Mouse (Mus musculus) heart, embryonic 13.5 days (tissue): ENCODE data around the gene Nxpe3. TPM values are rescaled to one million over a fixed set of nuclear protein-coding genes. Genes with fewer than 3 reads are reported as not detected.
"Not testable (repeated sequence)": the region's sequence is repeated elsewhere in the genome, so short reads cannot be mapped to it uniquely, and the experiment has no call there.

Experiments used
- ATAC-seq: fragments of 200-750 bp; cut with Nextera tagmentation; 2 replicates; pipeline ENCODE4 v1.8.0; 2017; ENCODE audit warnings: moderate TSS enrichment; ENCODE audit not compliant: insufficient number of reproducible peaks, low FRiP score, low TSS enrichment; ENCODE audit errors: extremely low read depth
- H3K27ac ChIP-seq: fragments of 300-500 bp; sonication (generic); replicated peaks from 2 replicates; pipeline ENCODE4 v1.5.1; 2015; ENCODE audit warnings: moderate library complexity, mild to moderate bottlenecking, inconsistent platforms
- H3K27me3 ChIP-seq: fragments of 300-500 bp; sonication (generic); replicated peaks from 2 replicates; pipeline ENCODE4 v1.6.1; 2015; ENCODE audit warnings: mild to moderate bottlenecking, inconsistent platforms
- H3K36me3 ChIP-seq: fragments of 300-500 bp; sonication (generic); 2 replicates; pipeline ENCODE4 v1.6.1; 2015; ENCODE audit warnings: mild to moderate bottlenecking, inconsistent platforms
- H3K4me1 ChIP-seq: fragments of 300-500 bp; sonication (generic); 2 replicates; pipeline ENCODE4 v1.6.1; 2015; ENCODE audit warnings: inconsistent platforms
- H3K4me2 ChIP-seq: fragments of 300-500 bp; sonication (generic); 2 replicates; pipeline ENCODE4 v1.6.1; 2015; ENCODE audit warnings: inconsistent platforms, mild to moderate bottlenecking, moderate library complexity
- H3K4me3 ChIP-seq: fragments of 300-500 bp; sonication (generic); 2 replicates; pipeline ENCODE4 v1.5.1; 2015; ENCODE audit warnings: moderate library complexity, mild to moderate bottlenecking, inconsistent platforms
- H3K9ac ChIP-seq: fragments of 300-500 bp; sonication (generic); 2 replicates; pipeline ENCODE4 v1.6.1; 2015; ENCODE audit warnings: inconsistent platforms, mild to moderate bottlenecking, moderate library complexity
- H3K9me3 ChIP-seq: fragments of 300-500 bp; sonication (generic); 2 replicates; pipeline ENCODE4 v1.6.1; 2016; ENCODE audit warnings: inconsistent platforms
- WGBS: fragments of 180-500 bp; shearing (Covaris S2); methylation state at CpG from one replicate; pipeline ENCODE4 v1.1.7; 2015; ENCODE audit warnings: mixed read lengths; 5-methylcytosine and 5-hydroxymethylcytosine counted together
- polyA plus RNA-seq: library from polyadenylated mRNA; unstranded; fragments of >200 nt; fragmentation: Nextera tagmentation; extraction: Ambion mirVana; gene quantifications from 2 replicates; pipeline ENCODE4 v1.2.1, GENCODE M21; 2015

Gene Nxpe3
- polyA plus RNA-seq, 1 experiment from 2014 or later, result 0.59 TPM

- Histone ChIP-seq H3K27me3 (no peaks in the 10 kb centered on the region), H3K36me3 (peaks cover 9% of the 10 kb centered on the region), H3K9me3 (no peaks in the 10 kb centered on the region), H3K4me3 (no peak overlapping the region), H3K4me2 (no peak overlapping the region), H3K27ac (no peak overlapping the region), H3K4me1 (peaks cover 23% of the 10 kb centered on the region), H3K9ac (no peak overlapping the region)
- 91% methylated on average over 3 of the region's 3 CpGs for WGBS
- ATAC-seq, result no peak
These were observed 5.6 kb downstream of the Nxpe3 start for GRCm38 (mm10) chr16:55889451-55889850.

DNA sequence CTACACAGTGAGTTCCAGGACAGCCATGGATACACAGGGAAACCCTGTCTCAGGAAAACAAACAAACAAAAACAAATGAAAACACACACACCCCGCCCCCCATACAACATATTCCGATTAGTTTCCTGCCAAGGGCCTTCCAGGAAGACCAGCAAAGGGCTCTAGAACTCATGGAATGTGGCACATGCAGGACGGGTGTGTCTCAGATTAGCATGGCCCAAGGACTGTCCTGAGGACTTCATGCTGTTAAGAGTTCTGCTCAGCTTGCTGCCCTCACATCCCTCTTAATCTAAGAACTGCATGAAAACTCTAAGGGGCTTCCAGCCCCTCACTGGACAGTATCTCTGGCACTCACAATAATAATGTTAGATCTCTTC is 6.5 kb downstream of the Nxpe3 start:
- no peak for ATAC-seq

GRCm38 (mm10) chr16:55887814-55888583 is 7.1 kb downstream of the Nxpe3 start:
- WGBS, result 51% methylated on average over 7 of the region's 7 CpGs
- no peaks in the 10 kb centered on the region for H3K9me3 ChIP-seq
- no peak for ATAC-seq

More for the DNA sequence above, 6.5 kb downstream of the Nxpe3 start:
- H3K36me3 ChIP-seq, result peaks cover 9% of the 10 kb centered on the region
- H3K4me1 ChIP-seq, result peaks cover 14% of the 10 kb centered on the region
- H3K9me3 ChIP-seq, result no peaks in the 10 kb centered on the region
- H3K9ac ChIP-seq, result no peak overlapping the region
- no peak overlapping the region for H3K4me2 ChIP-seq
- H3K27ac ChIP-seq, result no peak overlapping the region
- H3K4me3 ChIP-seq, result no peak overlapping the region
- no peaks in the 10 kb centered on the region for H3K27me3 ChIP-seq
- 57% methylated on average over 3 of the region's 3 CpGs for WGBS

GRCm38 (mm10) chr16:55884246-55884645 is 10.8 kb downstream of the Nxpe3 start:
- Histone ChIP-seq H3K4me3 (no peak overlapping the region), H3K27ac (no peak overlapping the region), H3K4me2 (no peak overlapping the region), H3K36me3 (peaks cover 5% of the 10 kb centered on the region; the same call in 1 of the 2 replicates), H3K27me3 (no peaks in the 10 kb centered on the region), H3K4me1 (0 out of 2 replicates have a peak, but pooled peaks cover 5% of the 10 kb centered on the region), H3K9me3 (no peaks in the 10 kb centered on the region), H3K9ac (no peak overlapping the region)
- no peak for ATAC-seq
- 81% methylated on average over 11 of the region's 11 CpGs for WGBS

More at GRCm38 (mm10) chr16:55887814-55888583, 7.1 kb downstream of the Nxpe3 start:
- H3K4me3 ChIP-seq, result no peak overlapping the region
- peaks cover 8% of the 10 kb centered on the region; the same call in 1 of the 2 replicates for H3K4me1 ChIP-seq
- H3K36me3 ChIP-seq, result peaks cover 9% of the 10 kb centered on the region
- no peak overlapping the region for H3K9ac ChIP-seq
- H3K27me3 ChIP-seq, result no peaks in the 10 kb centered on the region
- H3K27ac ChIP-seq, result no peak overlapping the region
- no peak overlapping the region for H3K4me2 ChIP-seq

DNA sequence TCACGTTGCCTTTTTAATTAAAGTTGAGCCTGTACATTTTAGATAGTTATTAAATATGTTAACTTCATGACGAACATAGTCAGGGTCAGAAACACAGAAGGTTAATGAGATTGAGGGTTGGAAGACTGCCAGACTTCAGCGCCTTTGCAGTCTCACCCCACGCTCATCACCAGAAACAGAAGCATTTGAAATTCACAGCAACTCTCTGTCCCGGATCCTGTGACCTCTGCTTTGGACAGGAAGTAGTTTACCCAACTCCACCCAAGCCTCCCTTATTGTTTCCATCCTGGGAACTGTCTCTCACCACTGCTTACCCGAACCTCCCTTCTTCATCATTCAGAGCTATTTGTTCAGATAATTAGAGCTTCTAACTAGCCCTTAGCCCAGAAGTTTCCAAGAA is 19.1 kb downstream of the Nxpe3 start:
- 31% methylated on average over 6 of the region's 6 CpGs for WGBS
- Histone ChIP-seq H3K4me1 (peaks cover 14% of the 10 kb centered on the region), H3K4me3 (no peak overlapping the region), H3K27me3 (no peaks in the 10 kb centered on the region), H3K4me2 (no peak overlapping the region), H3K27ac (peak overlapping the region; percentile 25; the same call in 1 of the 2 replicates), H3K36me3 (no peaks in the 10 kb centered on the region), H3K9ac (no peak overlapping the region), H3K9me3 (no peaks in the 10 kb centered on the region)
- no peak; the same call in 1 of the 2 replicates for ATAC-seq

- no peaks in the 10 kb centered on the region for H3K9me3 ChIP-seq
- no peaks in the 10 kb centered on the region for H3K4me1 ChIP-seq
- H3K36me3 ChIP-seq, result peaks cover 11% of the 10 kb centered on the region; the same call in 1 of the 2 replicates
- no peak for ATAC-seq
- 60% methylated on average over 4 of the region's 4 CpGs for WGBS
- H3K9ac ChIP-seq, result no peak overlapping the region
- no peak overlapping the region for H3K4me3 ChIP-seq
- no peaks in the 10 kb centered on the region for H3K27me3 ChIP-seq
- no peak overlapping the region for H3K27ac ChIP-seq
- H3K4me2 ChIP-seq, result no peak overlapping the region
These were observed 31.3 kb downstream of the Nxpe3 start for GRCm38 (mm10) chr16:55863832-55864231.

DNA sequence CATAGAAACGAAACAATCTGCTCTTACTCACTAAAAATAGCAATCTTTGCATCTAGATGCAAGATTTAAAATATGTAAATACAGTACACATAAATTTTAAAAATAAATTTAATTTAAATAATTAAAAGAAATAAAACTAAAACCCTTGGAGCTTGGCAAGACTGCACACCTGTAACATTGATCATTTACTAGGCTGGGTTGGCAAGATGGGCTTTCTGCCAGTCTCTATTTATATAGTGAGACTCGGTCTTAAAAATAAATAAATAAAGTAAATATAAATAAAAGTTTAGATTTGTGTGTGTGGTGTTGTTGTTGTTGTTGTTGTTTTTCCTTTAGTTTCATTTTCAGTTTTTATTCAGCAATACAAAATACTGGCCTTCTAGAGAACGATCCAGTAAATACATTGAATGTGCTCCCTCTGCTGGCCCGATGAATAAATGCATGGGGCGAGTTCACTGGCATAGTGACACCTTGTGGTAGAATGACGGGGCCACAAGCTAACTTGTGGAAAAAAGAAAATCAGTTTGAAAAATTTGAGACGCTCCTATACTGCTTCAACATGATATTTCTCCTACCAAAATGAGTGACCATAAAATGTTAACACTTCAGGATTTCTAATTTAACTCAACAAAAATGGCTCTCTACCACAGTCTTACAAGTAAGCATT is 31.8 kb downstream of the Nxpe3 start:
- H3K4me1 ChIP-seq, result no peaks in the 10 kb centered on the region
- no peak overlapping the region for H3K27ac ChIP-seq
- 24% methylated on average over 7 of the region's 7 CpGs for WGBS
- H3K4me3 ChIP-seq, result no peak overlapping the region
- ATAC-seq, result no peak
- no peaks in the 10 kb centered on the region for H3K27me3 ChIP-seq
- no peaks in the 10 kb centered on the region for H3K9me3 ChIP-seq
- H3K9ac ChIP-seq, result no peak overlapping the region
- H3K36me3 ChIP-seq, result peaks cover 11% of the 10 kb centered on the region; the same call in 1 of the 2 replicates
- H3K4me2 ChIP-seq, result no peak overlapping the region

GRCm38 (mm10) chr16:55861104-55861503 is 34.0 kb downstream of the Nxpe3 start:
- H3K4me3 ChIP-seq, result no peak overlapping the region
- H3K9me3 ChIP-seq, result peaks cover 5% of the 10 kb centered on the region; the same call in 1 of the 2 replicates
- H3K4me1 ChIP-seq, result no peaks in the 10 kb centered on the region
- H3K36me3 ChIP-seq, result peaks cover 14% of the 10 kb centered on the region
- ATAC-seq, result no peak
- no peaks in the 10 kb centered on the region for H3K27me3 ChIP-seq
- WGBS, result 73% methylated on average over 3 of the region's 3 CpGs
- H3K4me2 ChIP-seq, result no peak overlapping the region
- no peak overlapping the region for H3K9ac ChIP-seq
- H3K27ac ChIP-seq, result no peak overlapping the region

GRCm38 (mm10) chr16:55859421-55859820 is 35.7 kb downstream of the Nxpe3 start:
- not testable (repeated sequence) for H3K27me3 ChIP-seq, H3K36me3 ChIP-seq, H3K4me2 ChIP-seq, H3K27ac ChIP-seq, H3K4me1 ChIP-seq, H3K9ac ChIP-seq, ATAC-seq, H3K9me3 ChIP-seq, H3K4me3 ChIP-seq
- 82% methylated on average over 4 of the region's 4 CpGs for WGBS

DNA sequence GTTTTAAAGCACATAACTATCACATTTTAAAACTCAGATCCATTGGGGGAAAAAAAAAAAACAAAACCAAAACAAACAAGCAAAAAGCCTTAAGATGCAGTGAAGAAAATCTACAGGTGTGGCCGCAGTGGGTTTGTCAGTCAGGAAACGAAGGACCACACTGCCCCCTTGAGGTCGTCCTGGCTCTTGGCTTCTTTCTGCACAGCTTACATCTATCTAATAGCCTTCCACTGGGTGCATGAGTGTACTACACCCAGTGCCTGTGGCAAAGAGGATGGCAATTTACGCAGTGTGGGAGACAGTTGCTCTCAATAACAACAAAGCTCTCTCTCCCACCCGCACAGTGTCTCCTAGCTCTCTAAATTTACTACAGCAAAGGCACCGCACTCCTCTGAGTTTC is 36.6 kb downstream of the Nxpe3 start:
- H3K36me3 ChIP-seq, result peaks cover 8% of the 10 kb centered on the region
- no peak overlapping the region for H3K27ac ChIP-seq
- WGBS, result 64% methylated on average over 6 of the region's 6 CpGs
- H3K27me3 ChIP-seq, result no peaks in the 10 kb centered on the region
- ATAC-seq, result no peak
- H3K4me2 ChIP-seq, result no peak overlapping the region
- H3K9me3 ChIP-seq, result peaks cover 5% of the 10 kb centered on the region; the same call in 1 of the 2 replicates
- H3K4me3 ChIP-seq, result no peak overlapping the region
- H3K9ac ChIP-seq, result no peak overlapping the region
- H3K4me1 ChIP-seq, result no peaks in the 10 kb centered on the region

GRCm38 (mm10) chr16:55852943-55853727 is 42.0 kb downstream of the Nxpe3 start:
- H3K27ac ChIP-seq, result no peak overlapping the region
- H3K4me3 ChIP-seq, result no peak overlapping the region
- no peaks in the 10 kb centered on the region for H3K4me1 ChIP-seq
- no peak overlapping the region for H3K4me2 ChIP-seq
- H3K36me3 ChIP-seq, result peaks cover 8% of the 10 kb centered on the region
- H3K27me3 ChIP-seq, result no peaks in the 10 kb centered on the region
- WGBS, result 52% methylated on average over 19 of the region's 19 CpGs
- H3K9me3 ChIP-seq, result peaks cover 5% of the 10 kb centered on the region; the same call in 1 of the 2 replicates
- ATAC-seq, result no peak
- H3K9ac ChIP-seq, result no peak overlapping the region
